Mouse (Mus musculus): ENCODE measurements around the gene Spem2. TPM values are rescaled to one million over a fixed set of nuclear protein-coding genes. Genes with fewer than 3 reads are reported as not detected.

The Spem2 gene
- total and polyA plus RNA-seq, 3 experiments, result not detected

DNA sequence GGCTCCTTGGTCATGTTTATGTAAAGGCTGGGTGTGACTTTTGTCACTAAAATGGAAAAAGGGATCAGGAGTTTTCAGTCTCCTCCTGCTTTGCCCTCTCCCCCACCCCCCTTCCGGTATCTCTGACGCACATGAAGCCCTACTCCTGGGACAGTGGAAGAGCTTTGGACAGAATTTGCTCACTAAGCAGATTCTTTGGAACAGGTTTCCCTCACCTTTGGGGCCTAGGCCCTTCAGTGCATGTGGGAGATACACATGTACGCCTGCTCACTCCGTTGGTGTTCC, 50.7 kb downstream of the Spem2 start:
- H3K4me3 ChIP-seq (replicated peaks in 1 of 3; ENCODE audit: low read depth in 2 of 3, low read length in 2 of 3, poor library complexity in 1 of 3), result peak overlapping the region in 1 of 3 experiments; percentile 5
- no peaks in the 10 kb centered on the region for H3K36me3 ChIP-seq (replicated peaks in 1 of 2; ENCODE audit: control insufficient read depth in 1 of 2, insufficient read depth in 1 of 2, low read length in 1 of 2)
- dilution Hi-C loops (cut with MboI; ENCODE audit: extremely low pct_ligation_motif_present, extremely low pct_unique_long_range_greater_than_20kb, low sequenced_read_pairs), result no loop called here
- TF ChIP-seq JUND (conservative IDR thresholded peaks at IDR 0.05; ENCODE audit: low read depth, low read length) (no peak), MYC (IDR thresholded peaks at IDR 0.05; ENCODE audit: low read depth, low read length) (no peak), ZNF384 (IDR thresholded peaks at IDR 0.05; ENCODE audit: low read depth, low read length) (no peak), POLR2AphosphoS2 (IDR thresholded peaks at IDR 0.05; ENCODE audit: low read depth, low read length) (no peak)
- H3K9ac ChIP-seq (ENCODE audit: insufficient read depth, low read depth), result no peak overlapping the region
- no peaks in the 10 kb centered on the region; the same call in 1 of the 2 replicates for H3K79me2 ChIP-seq (replicated peaks; ENCODE audit: control insufficient read depth, extremely low read depth, insufficient read depth, poor library complexity, severe bottlenecking)
- in situ Hi-C loops (cut with MboI; ENCODE audit: low pct_ligation_motif_present, low pct_unique_long_range_greater_than_20kb, low sequenced_read_pairs), result no loop called here
- H3K9me3 ChIP-seq (replicated peaks; ENCODE audit: low read length), result no peaks in the 10 kb centered on the region
- H3K27ac ChIP-seq (ENCODE audit: insufficient read depth, low read depth), result no peak overlapping the region
- DNase-seq (ENCODE audit: extremely low read depth), result no peak
- no peak overlapping the region for H3K4me2 ChIP-seq (ENCODE audit: insufficient read depth, low read depth, poor library complexity, severe bottlenecking)
- H3K4me1 ChIP-seq (ENCODE audit: control insufficient read depth in 1 of 2, insufficient read depth in 2 of 2), result peaks cover 13 to 21% of the 10 kb centered on the region in 2 experiments
- H3K27me3 ChIP-seq (replicated peaks), result peaks cover 4% of the 10 kb centered on the region

DNA sequence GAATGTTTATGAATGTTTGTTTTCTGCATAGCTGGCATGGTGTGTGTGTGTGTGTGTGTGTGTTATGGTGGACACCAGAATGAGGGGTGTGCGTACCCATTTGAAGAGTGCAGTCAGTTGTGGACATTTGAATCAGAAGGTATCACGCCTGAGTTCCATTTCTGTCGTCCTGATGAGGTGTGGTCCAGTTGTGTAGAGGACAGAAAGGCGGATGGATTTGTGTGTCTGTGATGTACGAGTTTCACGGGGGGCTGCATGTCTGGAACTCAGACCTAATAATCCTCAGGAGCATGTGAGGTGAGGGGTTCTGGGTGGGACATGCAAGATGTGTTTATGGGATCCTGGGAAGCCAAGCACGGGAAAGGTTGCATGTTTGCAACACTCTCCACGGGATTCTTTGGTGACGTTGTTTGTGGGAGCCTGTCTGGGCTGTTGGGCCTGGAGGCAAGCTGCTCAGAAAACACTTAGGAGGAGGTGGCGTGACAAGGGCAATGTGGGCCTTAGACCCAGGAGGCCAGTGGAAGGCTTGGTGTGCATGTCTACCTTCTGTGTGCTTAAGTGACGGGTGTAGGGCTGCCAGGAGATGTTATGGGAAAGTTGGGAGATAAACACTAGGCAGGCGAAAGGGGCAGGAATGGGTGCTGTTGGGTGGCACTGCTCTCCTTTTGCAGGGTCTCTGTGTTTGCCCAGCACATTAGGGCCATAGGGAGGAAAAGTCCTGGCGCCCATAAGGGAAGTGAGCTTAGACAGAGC, 51.2 kb downstream of the Spem2 start:
- peak overlapping the region; percentile 92; the same call in 1 of the 2 replicates for H3K9ac ChIP-seq (ENCODE audit: insufficient read depth, low read depth)
- dilution Hi-C loops (cut with MboI; ENCODE audit: extremely low pct_ligation_motif_present, extremely low pct_unique_long_range_greater_than_20kb, low sequenced_read_pairs), result no loop called here
- peaks cover 13 to 21% of the 10 kb centered on the region in 2 experiments for H3K4me1 ChIP-seq (ENCODE audit: control insufficient read depth in 1 of 2, insufficient read depth in 2 of 2)
- H3K79me2 ChIP-seq (replicated peaks; ENCODE audit: control insufficient read depth, extremely low read depth, insufficient read depth, poor library complexity, severe bottlenecking), result no peaks in the 10 kb centered on the region; the same call in 1 of the 2 replicates
- peaks cover 4% of the 10 kb centered on the region for H3K27me3 ChIP-seq (replicated peaks)
- no peaks in the 10 kb centered on the region for H3K36me3 ChIP-seq (replicated peaks in 1 of 2; ENCODE audit: control insufficient read depth in 1 of 2, insufficient read depth in 1 of 2, low read length in 1 of 2)
- no peaks in the 10 kb centered on the region for H3K9me3 ChIP-seq (replicated peaks; ENCODE audit: low read length)
- no peak overlapping the region for H3K27ac ChIP-seq (ENCODE audit: insufficient read depth, low read depth)
- H3K4me2 ChIP-seq (ENCODE audit: insufficient read depth, low read depth, poor library complexity, severe bottlenecking), result peak overlapping the region; percentile 44
- peak overlapping the region in 2 of 3 experiments; percentile 72 to 81 for H3K4me3 ChIP-seq (replicated peaks in 1 of 3; ENCODE audit: low read depth in 2 of 3, low read length in 2 of 3, poor library complexity in 1 of 3)
- in situ Hi-C loops (cut with MboI; ENCODE audit: low pct_ligation_motif_present, low pct_unique_long_range_greater_than_20kb, low sequenced_read_pairs), result no loop called here
- no peak for DNase-seq (ENCODE audit: extremely low read depth)
- TF ChIP-seq UBTF (IDR thresholded peaks at IDR 0.05; ENCODE audit: low read depth, low read length) (no peak), ETS1 (conservative IDR thresholded peaks at IDR 0.05; ENCODE audit: low read depth, low read length) (no peak), NRF1 (IDR thresholded peaks at IDR 0.05; ENCODE audit: low read depth, low read length) (no peak), POLR2A (IDR thresholded peaks at IDR 0.05; ENCODE audit: low read depth, low read length) (no peak), PAX5 (IDR thresholded peaks at IDR 0.05; ENCODE audit: low read length) (no peak), CHD2 (IDR thresholded peaks at IDR 0.05; ENCODE audit: low read length) (no peak), MXI1 (IDR thresholded peaks at IDR 0.05; ENCODE audit: low read depth, low read length) (no peak), NELFE (IDR thresholded peaks at IDR 0.05; ENCODE audit: low read depth, low read length) (no peak), E2F4 (IDR thresholded peaks at IDR 0.05; ENCODE audit: insufficient replicate concordance, low read depth, low read length) (no peak), HCFC1 (IDR thresholded peaks at IDR 0.05; ENCODE audit: low read depth, low read length) (no peak), TBP (conservative IDR thresholded peaks at IDR 0.05; ENCODE audit: low read depth, low read length) (no peak)

Other genes with a start within 250 kb of the Spem2 start
Only the 20 nearest of the 44 such genes appear.
- gene Polr2a, start 59.8 kb downstream of the Spem2 start, total RNA-seq (2012; rRNA removed), result 44.5 and 45.0 TPM in 2 replicates
- gene Polr2a, start 59.8 kb downstream of the Spem2 start, total RNA-seq (2014; rRNA removed), result 10.3 and 14.8 TPM in 2 replicates
- 137 and 162 TPM in 2 replicates for gene Polr2a, start 59.8 kb downstream of the Spem2 start, polyA plus RNA-seq (2012; ENCODE audit: insufficient read length, low read depth)
- not detected in 2 replicates for gene Slc35g3, start 56.5 kb downstream of the Spem2 start, total RNA-seq (2012; rRNA removed)
- not detected in 2 replicates for gene Slc35g3, start 56.5 kb downstream of the Spem2 start, total RNA-seq (2014; rRNA removed)
- not detected in 2 replicates for gene Slc35g3, start 56.5 kb downstream of the Spem2 start, polyA plus RNA-seq (2012; ENCODE audit: insufficient read length, low read depth)
- gene Zbtb4, start 52.6 kb downstream of the Spem2 start, total RNA-seq (2012; rRNA removed), result 3.4 TPM in 2 replicates
- gene Zbtb4, start 52.6 kb downstream of the Spem2 start, total RNA-seq (2014; rRNA removed), result 0.75 and 0.77 TPM in 2 replicates
- gene Zbtb4, start 52.6 kb downstream of the Spem2 start, polyA plus RNA-seq (2012; ENCODE audit: insufficient read length, low read depth), result 2.3 and 3.0 TPM in 2 replicates
- gene Chrnb1, start 22.5 kb downstream of the Spem2 start, total RNA-seq (2012; rRNA removed), result 2.1 and 2.2 TPM in 2 replicates
- 1.9 TPM in 2 replicates for gene Chrnb1, start 22.5 kb downstream of the Spem2 start, total RNA-seq (2014; rRNA removed)
- 5.9 and 6.6 TPM in 2 replicates for gene Chrnb1, start 22.5 kb downstream of the Spem2 start, polyA plus RNA-seq (2012; ENCODE audit: insufficient read length, low read depth)
- gene Fgf11, start 16.6 kb downstream of the Spem2 start, total RNA-seq (2012; rRNA removed), result 0.92 and 0.93 TPM in 2 replicates
- 1.6 and 1.8 TPM in 2 replicates for gene Fgf11, start 16.6 kb downstream of the Spem2 start, total RNA-seq (2014; rRNA removed)
- 3.7 and 3.9 TPM in 2 replicates for gene Fgf11, start 16.6 kb downstream of the Spem2 start, polyA plus RNA-seq (2012; ENCODE audit: insufficient read length, low read depth)
- 0.08 TPM in 2 replicates for gene Tmem102, start 12.8 kb downstream of the Spem2 start, total RNA-seq (2012; rRNA removed)
- not detected in 2 replicates for gene Tmem102, start 12.8 kb downstream of the Spem2 start, total RNA-seq (2014; rRNA removed)
- gene Tmem102, start 12.8 kb downstream of the Spem2 start, polyA plus RNA-seq (2012; ENCODE audit: insufficient read length, low read depth), result 0.16 TPM in 1 of 2 replicates, not detected in the other
- not detected in 2 replicates for gene Gm39566, start 3.2 kb downstream of the Spem2 start, total RNA-seq (2012; rRNA removed)
- gene Gm39566, start 3.2 kb downstream of the Spem2 start, total RNA-seq (2014; rRNA removed), result not detected in 2 replicates
- gene Gm39566, start 3.2 kb downstream of the Spem2 start, polyA plus RNA-seq (2012; ENCODE audit: insufficient read length, low read depth), result not detected in 2 replicates
- not detected in 2 replicates for gene Spem1, start 3.7 kb upstream of the Spem2 start, total RNA-seq (2012; rRNA removed)
- not detected in 2 replicates for gene Spem1, start 3.7 kb upstream of the Spem2 start, total RNA-seq (2014; rRNA removed)
- gene Spem1, start 3.7 kb upstream of the Spem2 start, polyA plus RNA-seq (2012; ENCODE audit: insufficient read length, low read depth), result not detected in 2 replicates
- gene Nlgn2, start 19.3 kb upstream of the Spem2 start, total RNA-seq (2012; rRNA removed), result 0.55 and 1.3 TPM in 2 replicates
- 0.20 and 0.95 TPM in 2 replicates for gene Nlgn2, start 19.3 kb upstream of the Spem2 start, total RNA-seq (2014; rRNA removed)
- 1.1 and 1.2 TPM in 2 replicates for gene Nlgn2, start 19.3 kb upstream of the Spem2 start, polyA plus RNA-seq (2012; ENCODE audit: insufficient read length, low read depth)
- 203 and 206 TPM in 2 replicates for gene Tmem256, start 20.0 kb upstream of the Spem2 start, total RNA-seq (2012; rRNA removed)
- 262 and 327 TPM in 2 replicates for gene Tmem256, start 20.0 kb upstream of the Spem2 start, total RNA-seq (2014; rRNA removed)
- 185 and 218 TPM in 2 replicates for gene Tmem256, start 20.0 kb upstream of the Spem2 start, polyA plus RNA-seq (2012; ENCODE audit: insufficient read length, low read depth)
- gene Plscr3, start 27.9 kb upstream of the Spem2 start, total RNA-seq (2012; rRNA removed), result 2.4 and 2.9 TPM in 2 replicates
- 2.0 and 2.5 TPM in 2 replicates for gene Plscr3, start 27.9 kb upstream of the Spem2 start, total RNA-seq (2014; rRNA removed)
- gene Plscr3, start 27.9 kb upstream of the Spem2 start, polyA plus RNA-seq (2012; ENCODE audit: insufficient read length, low read depth), result 12.5 and 15.3 TPM in 2 replicates
- gene Tnk1, start 40.3 kb upstream of the Spem2 start, total RNA-seq (2012; rRNA removed), result 0.13 TPM in 1 of 2 replicates, not detected in the other
- not detected in 2 replicates for gene Tnk1, start 40.3 kb upstream of the Spem2 start, total RNA-seq (2014; rRNA removed)
- 0.22 and 0.30 TPM in 2 replicates for gene Tnk1, start 40.3 kb upstream of the Spem2 start, polyA plus RNA-seq (2012; ENCODE audit: insufficient read length, low read depth)
- not detected in 2 replicates for gene Tmem95, start 59.6 kb upstream of the Spem2 start, total RNA-seq (2012; rRNA removed)
- gene Tmem95, start 59.6 kb upstream of the Spem2 start, total RNA-seq (2014; rRNA removed), result not detected in 2 replicates
- gene Tmem95, start 59.6 kb upstream of the Spem2 start, polyA plus RNA-seq (2012; ENCODE audit: insufficient read length, low read depth), result not detected in 2 replicates
- gene Kctd11, start 62.9 kb upstream of the Spem2 start, total RNA-seq (2012; rRNA removed), result 3.3 and 3.9 TPM in 2 replicates
- gene Kctd11, start 62.9 kb upstream of the Spem2 start, total RNA-seq (2014; rRNA removed), result 1.3 and 1.8 TPM in 2 replicates
- gene Kctd11, start 62.9 kb upstream of the Spem2 start, polyA plus RNA-seq (2012; ENCODE audit: insufficient read length, low read depth), result 1.5 and 2.1 TPM in 2 replicates
- gene Acap1, start 77.1 kb upstream of the Spem2 start, total RNA-seq (2012; rRNA removed), result 38.9 and 39.6 TPM in 2 replicates
- gene Acap1, start 77.1 kb upstream of the Spem2 start, total RNA-seq (2014; rRNA removed), result 58.2 and 66.2 TPM in 2 replicates
- 66.7 and 70.9 TPM in 2 replicates for gene Acap1, start 77.1 kb upstream of the Spem2 start, polyA plus RNA-seq (2012; ENCODE audit: insufficient read length, low read depth)
- 0.34 and 0.59 TPM in 2 replicates for gene 2810408A11Rik, start 82.5 kb upstream of the Spem2 start, total RNA-seq (2012; rRNA removed)
- 0.35 and 0.86 TPM in 2 replicates for gene 2810408A11Rik, start 82.5 kb upstream of the Spem2 start, total RNA-seq (2014; rRNA removed)
- 0.33 and 0.41 TPM in 2 replicates for gene 2810408A11Rik, start 82.5 kb upstream of the Spem2 start, polyA plus RNA-seq (2012; ENCODE audit: insufficient read length, low read depth)
- 51.0 and 56.1 TPM in 2 replicates for gene Neurl4, start 82.6 kb upstream of the Spem2 start, total RNA-seq (2012; rRNA removed)
- gene Neurl4, start 82.6 kb upstream of the Spem2 start, total RNA-seq (2014; rRNA removed), result 21.4 and 22.9 TPM in 2 replicates
- 40.1 and 46.2 TPM in 2 replicates for gene Neurl4, start 82.6 kb upstream of the Spem2 start, polyA plus RNA-seq (2012; ENCODE audit: insufficient read length, low read depth)
- 29.4 and 35.9 TPM in 2 replicates for gene Gps2, start 95.4 kb upstream of the Spem2 start, total RNA-seq (2012; rRNA removed)
- 25.0 and 27.4 TPM in 2 replicates for gene Gps2, start 95.4 kb upstream of the Spem2 start, total RNA-seq (2014; rRNA removed)
- 69.2 and 73.6 TPM in 2 replicates for gene Gps2, start 95.4 kb upstream of the Spem2 start, polyA plus RNA-seq (2012; ENCODE audit: insufficient read length, low read depth)
- gene Eif5a, start 103.5 kb upstream of the Spem2 start, total RNA-seq (2012; rRNA removed), result 1,419 and 1,651 TPM in 2 replicates
- 2,535 and 2,729 TPM in 2 replicates for gene Eif5a, start 103.5 kb upstream of the Spem2 start, total RNA-seq (2014; rRNA removed)
- 3,314 and 3,421 TPM in 2 replicates for gene Eif5a, start 103.5 kb upstream of the Spem2 start, polyA plus RNA-seq (2012; ENCODE audit: insufficient read length, low read depth)
- 0.25 TPM in 1 of 2 replicates, not detected in the other for gene Ybx2, start 117.3 kb upstream of the Spem2 start, total RNA-seq (2012; rRNA removed)
- not detected in 2 replicates for gene Ybx2, start 117.3 kb upstream of the Spem2 start, total RNA-seq (2014; rRNA removed)
- gene Ybx2, start 117.3 kb upstream of the Spem2 start, polyA plus RNA-seq (2012; ENCODE audit: insufficient read length, low read depth), result 0.39 TPM in 1 of 2 replicates, not detected in the other

Measured in CH12.LX (cell line).